Mouse (Mus musculus) embryonic facial prominence, embryonic 12.5 days (tissue): Measurements from ENCODE around the gene Ppp1r9b. TPM values are rescaled to one million over a fixed set of nuclear protein-coding genes. Genes with fewer than 3 reads are reported as not detected.

Source experiments
- ATAC-seq: fragments of 200-750 bp; cut with Nextera tagmentation; 2 replicates; pipeline ENCODE4 v1.8.0; 2017; ENCODE audit not compliant: insufficient number of reproducible peaks, insufficient read depth, low FRiP score, low TSS enrichment
- H3K27ac ChIP-seq: fragments of 300-500 bp; sonication (generic); 2 replicates; pipeline ENCODE4 v1.5.1; 2016; ENCODE audit warnings: mild to moderate bottlenecking
- H3K27me3 ChIP-seq: fragments of 300-500 bp; sonication (generic); 2 replicates; pipeline ENCODE4 v1.6.1; 2016; ENCODE audit warnings: mild to moderate bottlenecking, moderate library complexity
- H3K36me3 ChIP-seq: fragments of 300-500 bp; sonication (generic); 2 replicates; pipeline ENCODE4 v1.6.1; 2016; ENCODE audit warnings: mild to moderate bottlenecking
- H3K4me1 ChIP-seq: fragments of 300-500 bp; sonication (generic); 2 replicates; pipeline ENCODE4 v1.6.1; 2016
- H3K4me2 ChIP-seq: fragments of 300-500 bp; sonication (generic); replicated peaks from 2 replicates; pipeline ENCODE4 v1.6.1; 2016; ENCODE audit warnings: mild to moderate bottlenecking, moderate library complexity
- H3K4me3 ChIP-seq: fragments of 300-500 bp; sonication (generic); 2 replicates; pipeline ENCODE4 v1.5.1; 2016; ENCODE audit warnings: mild to moderate bottlenecking
- H3K9ac ChIP-seq: fragments of 300-500 bp; sonication (generic); 2 replicates; pipeline ENCODE4 v1.6.1; 2016; ENCODE audit warnings: mild to moderate bottlenecking, moderate library complexity
- H3K9me3 ChIP-seq: fragments of 300-500 bp; sonication (generic); 2 replicates; pipeline ENCODE4 v1.6.1; 2016; ENCODE audit warnings: mild to moderate bottlenecking, moderate library complexity
- WGBS: fragments of 180-500 bp; shearing (Covaris S2); methylation state at CpG from one replicate; pipeline ENCODE4 v1.1.7; 2016; 5-methylcytosine and 5-hydroxymethylcytosine counted together
- polyA plus RNA-seq: library from polyadenylated mRNA; unstranded; fragments of >200 nt; fragmentation: Nextera tagmentation; extraction: Ambion mirVana; gene quantifications from 2 replicates; pipeline ENCODE4 v1.2.1, GENCODE M21; 2016

The Ppp1r9b gene
- polyA plus RNA-seq, 1 experiment from 2014 or later, result 14.4 TPM

- H3K9ac ChIP-seq, result peak overlapping the region; percentile 45
- H3K4me2 ChIP-seq, result peak overlapping the region; percentile 48
- no peaks in the 10 kb centered on the region for H3K27me3 ChIP-seq
- peak overlapping the region; percentile 28 for H3K4me3 ChIP-seq
- H3K27ac ChIP-seq, result 0 out of 2 replicates have a peak overlapping the region, but pooled peaks have one; percentile 54
- peak; percentile 88 for ATAC-seq
- H3K4me1 ChIP-seq, result peaks cover 4% of the 10 kb centered on the region; the same call in 1 of the 2 replicates
- H3K36me3 ChIP-seq, result no peaks in the 10 kb centered on the region
- no peaks in the 10 kb centered on the region for H3K9me3 ChIP-seq
- under 1% methylated on average over 20 of the region's 20 CpGs for WGBS
Measured at GRCm38 (mm10) chr11:94978947-94979346, 11.9 kb upstream of the Ppp1r9b start.

GRCm38 (mm10) chr11:94979462-94980179, 11.2 kb upstream of the Ppp1r9b start:
- 0 out of 2 replicates have a peak overlapping the region, but pooled peaks have one; percentile 20 for H3K9ac ChIP-seq
- H3K4me2 ChIP-seq, result peak overlapping the region; percentile 48
- H3K27me3 ChIP-seq, result no peaks in the 10 kb centered on the region
- peak overlapping the region; percentile 28; the same call in 1 of the 2 replicates for H3K4me3 ChIP-seq
- 77% methylated on average over 11 of the region's 11 CpGs for WGBS
- no peaks in the 10 kb centered on the region for H3K9me3 ChIP-seq
- H3K4me1 ChIP-seq, result peaks cover 4% of the 10 kb centered on the region; the same call in 1 of the 2 replicates
- no peak for ATAC-seq
- H3K27ac ChIP-seq, result no peak overlapping the region
- no peaks in the 10 kb centered on the region for H3K36me3 ChIP-seq

- Histone ChIP-seq H3K4me2 (no peak overlapping the region), H3K9ac (no peak overlapping the region), H3K9me3 (no peaks in the 10 kb centered on the region), H3K36me3 (no peaks in the 10 kb centered on the region), H3K4me3 (no peak overlapping the region), H3K4me1 (peaks cover 29% of the 10 kb centered on the region), H3K27ac (peak overlapping the region; percentile 50; the same call in 1 of the 2 replicates), H3K27me3 (no peaks in the 10 kb centered on the region)
- WGBS, result 43% methylated on average over 1 of the region's 1 CpGs
- ATAC-seq, result no peak
Measured at GRCm38 (mm10) chr11:94985140-94985539, 5.7 kb upstream of the Ppp1r9b start.

GRCm38 (mm10) chr11:94985822-94986221, 5.0 kb upstream of the Ppp1r9b start:
- ATAC-seq, result no peak
- 73% methylated on average over 5 of the region's 5 CpGs for WGBS
- peaks cover 34% of the 10 kb centered on the region for H3K4me1 ChIP-seq
- no peak overlapping the region for H3K4me3 ChIP-seq
- no peak overlapping the region for H3K9ac ChIP-seq
- no peaks in the 10 kb centered on the region for H3K36me3 ChIP-seq
- no peak overlapping the region for H3K4me2 ChIP-seq
- H3K27me3 ChIP-seq, result no peaks in the 10 kb centered on the region
- H3K9me3 ChIP-seq, result no peaks in the 10 kb centered on the region
- H3K27ac ChIP-seq, result no peak overlapping the region

GRCm38 (mm10) chr11:94986435-94986834, 4.4 kb upstream of the Ppp1r9b start:
- H3K4me1 ChIP-seq, result peaks cover 34% of the 10 kb centered on the region
- H3K4me3 ChIP-seq, result no peak overlapping the region
- 47% methylated on average over 2 of the region's 2 CpGs for WGBS
- H3K9ac ChIP-seq, result no peak overlapping the region
- no peak overlapping the region for H3K4me2 ChIP-seq
- no peak for ATAC-seq
- no peak overlapping the region for H3K27ac ChIP-seq
- no peaks in the 10 kb centered on the region for H3K36me3 ChIP-seq
- no peaks in the 10 kb centered on the region for H3K9me3 ChIP-seq
- H3K27me3 ChIP-seq, result no peaks in the 10 kb centered on the region

- 43% methylated on average over 6 of the region's 6 CpGs for WGBS
- H3K4me1 ChIP-seq, result peaks cover 37% of the 10 kb centered on the region
- no peak for ATAC-seq
Measured at GRCm38 (mm10) chr11:94987341-94987740, 3.5 kb upstream of the Ppp1r9b start.

GRCm38 (mm10) chr11:94987851-94988250, 3.0 kb upstream of the Ppp1r9b start:
- H3K27ac ChIP-seq, result no peak overlapping the region
- H3K4me2 ChIP-seq, result no peak overlapping the region
- no peak for ATAC-seq
- H3K4me3 ChIP-seq, result no peak overlapping the region
- peaks cover 42% of the 10 kb centered on the region for H3K4me1 ChIP-seq
- no peaks in the 10 kb centered on the region for H3K9me3 ChIP-seq
- H3K27me3 ChIP-seq, result no peaks in the 10 kb centered on the region
- H3K9ac ChIP-seq, result no peak overlapping the region
- H3K36me3 ChIP-seq, result no peaks in the 10 kb centered on the region
- WGBS, result 71% methylated on average over 8 of the region's 8 CpGs

More at GRCm38 (mm10) chr11:94987341-94987740, 3.5 kb upstream of the Ppp1r9b start:
- Histone ChIP-seq H3K4me3 (no peak overlapping the region), H3K27me3 (no peaks in the 10 kb centered on the region), H3K9ac (no peak overlapping the region), H3K27ac (peak overlapping the region; percentile 24; the same call in 1 of the 2 replicates), H3K36me3 (no peaks in the 10 kb centered on the region), H3K4me2 (no peak overlapping the region), H3K9me3 (no peaks in the 10 kb centered on the region)

- Histone ChIP-seq H3K27ac (peak overlapping the region; percentile 92), H3K4me2 (peak overlapping the region; percentile 98), H3K9ac (peak overlapping the region; percentile 46), H3K36me3 (no peaks in the 10 kb centered on the region), H3K9me3 (no peaks in the 10 kb centered on the region), H3K27me3 (no peaks in the 10 kb centered on the region), H3K4me1 (peaks cover 53% of the 10 kb centered on the region), H3K4me3 (peak overlapping the region; percentile 82)
- WGBS, result 15% methylated on average over 10 of the region's 10 CpGs
- ATAC-seq, result no peak
Measured at GRCm38 (mm10) chr11:94988780-94989561, 1.9 kb upstream of the Ppp1r9b start.

- Histone ChIP-seq H3K9me3 (no peaks in the 10 kb centered on the region), H3K36me3 (no peaks in the 10 kb centered on the region), H3K27ac (peak overlapping the region; percentile 92), H3K4me1 (peaks cover 59% of the 10 kb centered on the region), H3K4me3 (peak overlapping the region; percentile 82), H3K9ac (peak overlapping the region; percentile 46), H3K27me3 (no peaks in the 10 kb centered on the region), H3K4me2 (peak overlapping the region; percentile 98)
- 0% methylated on average over 12 of the region's 12 CpGs for WGBS
- ATAC-seq, result peak; percentile 60
Measured at GRCm38 (mm10) chr11:94989562-94990017, 1.2 kb upstream of the Ppp1r9b start.

- Histone ChIP-seq H3K4me3 (peak overlapping the region; percentile 82), H3K9ac (peak overlapping the region; percentile 93; the same call in 1 of the 2 replicates), H3K4me2 (peak overlapping the region; percentile 98), H3K36me3 (no peaks in the 10 kb centered on the region), H3K27me3 (no peaks in the 10 kb centered on the region), H3K4me1 (peaks cover 63% of the 10 kb centered on the region), H3K27ac (peak overlapping the region; percentile 92), H3K9me3 (no peaks in the 10 kb centered on the region)
- ATAC-seq, result no peak
- WGBS, result 43% methylated on average over 6 of the region's 6 CpGs
Measured at GRCm38 (mm10) chr11:94990102-94990748, 610 bp upstream of the Ppp1r9b start.
